Mouse (Mus musculus) embryonic facial prominence, embryonic 12.5 days (tissue): Measurements from ENCODE around the gene Hdac7. TPM values are rescaled to one million over a fixed set of nuclear protein-coding genes. Genes with fewer than 3 reads are reported as not detected.
A peak's percentile ranks its signal among the peaks of the same experiment; 100 is the strongest.

Source experiments
- ATAC-seq: fragments of 200-750 bp; cut with Nextera tagmentation; 2 replicates; pipeline ENCODE4 v1.8.0; 2017; ENCODE audit not compliant: insufficient number of reproducible peaks, insufficient read depth, low FRiP score, low TSS enrichment
- H3K27ac ChIP-seq: fragments of 300-500 bp; sonication (generic); 2 replicates; pipeline ENCODE4 v1.5.1; 2016; ENCODE audit warnings: mild to moderate bottlenecking
- H3K27me3 ChIP-seq: fragments of 300-500 bp; sonication (generic); 2 replicates; pipeline ENCODE4 v1.6.1; 2016; ENCODE audit warnings: mild to moderate bottlenecking, moderate library complexity
- H3K36me3 ChIP-seq: fragments of 300-500 bp; sonication (generic); 2 replicates; pipeline ENCODE4 v1.6.1; 2016; ENCODE audit warnings: mild to moderate bottlenecking
- H3K4me1 ChIP-seq: fragments of 300-500 bp; sonication (generic); 2 replicates; pipeline ENCODE4 v1.6.1; 2016
- H3K4me2 ChIP-seq: fragments of 300-500 bp; sonication (generic); replicated peaks from 2 replicates; pipeline ENCODE4 v1.6.1; 2016; ENCODE audit warnings: mild to moderate bottlenecking, moderate library complexity
- H3K4me3 ChIP-seq: fragments of 300-500 bp; sonication (generic); 2 replicates; pipeline ENCODE4 v1.5.1; 2016; ENCODE audit warnings: mild to moderate bottlenecking
- H3K9ac ChIP-seq: fragments of 300-500 bp; sonication (generic); 2 replicates; pipeline ENCODE4 v1.6.1; 2016; ENCODE audit warnings: mild to moderate bottlenecking, moderate library complexity
- H3K9me3 ChIP-seq: fragments of 300-500 bp; sonication (generic); 2 replicates; pipeline ENCODE4 v1.6.1; 2016; ENCODE audit warnings: mild to moderate bottlenecking, moderate library complexity
- WGBS: fragments of 180-500 bp; shearing (Covaris S2); methylation state at CpG from one replicate; pipeline ENCODE4 v1.1.7; 2016; 5-methylcytosine and 5-hydroxymethylcytosine counted together
- polyA plus RNA-seq: library from polyadenylated mRNA; unstranded; fragments of >200 nt; fragmentation: Nextera tagmentation; extraction: Ambion mirVana; gene quantifications from 2 replicates; pipeline ENCODE4 v1.2.1, GENCODE M21; 2016

The Hdac7 gene
- polyA plus RNA-seq, 1 experiment from 2014 or later: 33.5 TPM

- no peak overlapping the region for H3K9ac ChIP-seq
- no peaks in the 10 kb centered on the region for H3K27me3 ChIP-seq
- H3K4me1 ChIP-seq: peaks cover 27% of the 10 kb centered on the region
- H3K4me3 ChIP-seq: no peak overlapping the region
- H3K27ac ChIP-seq: no peak overlapping the region
- H3K36me3 ChIP-seq: peaks cover 54% of the 10 kb centered on the region
- no peak for ATAC-seq
- no peak overlapping the region for H3K4me2 ChIP-seq
- WGBS: 93% methylated on average over 5 of the region's 5 CpGs
- H3K9me3 ChIP-seq: no peaks in the 10 kb centered on the region
These were observed 33.9 kb downstream of the Hdac7 start for GRCm38 (mm10) chr15:97810399-97810798.

GRCm38 (mm10) chr15:97809942-97810341, 34.4 kb downstream of the Hdac7 start:
- Histone ChIP-seq H3K36me3 (peaks cover 56% of the 10 kb centered on the region), H3K27ac (no peak overlapping the region), H3K27me3 (no peaks in the 10 kb centered on the region), H3K4me3 (no peak overlapping the region), H3K9me3 (no peaks in the 10 kb centered on the region), H3K9ac (no peak overlapping the region), H3K4me1 (peaks cover 26% of the 10 kb centered on the region), H3K4me2 (no peak overlapping the region)
- 86% methylated on average over 5 of the region's 5 CpGs for WGBS
- no peak for ATAC-seq

- Histone ChIP-seq H3K27ac (no peak overlapping the region), H3K27me3 (no peaks in the 10 kb centered on the region), H3K9me3 (no peaks in the 10 kb centered on the region), H3K4me1 (peaks cover 18% of the 10 kb centered on the region), H3K36me3 (peaks cover 61% of the 10 kb centered on the region), H3K9ac (no peak overlapping the region), H3K4me2 (no peak overlapping the region), H3K4me3 (no peak overlapping the region)
- WGBS: 85% methylated on average over 14 of the region's 14 CpGs
- no peak for ATAC-seq
These were observed 35.1 kb downstream of the Hdac7 start for GRCm38 (mm10) chr15:97809206-97809605.

- ATAC-seq: no peak
- 81% methylated on average over 14 of the region's 14 CpGs for WGBS
- Histone ChIP-seq H3K4me2 (no peak overlapping the region), H3K4me3 (no peak overlapping the region), H3K27ac (no peak overlapping the region), H3K36me3 (peaks cover 61% of the 10 kb centered on the region), H3K9me3 (no peaks in the 10 kb centered on the region), H3K9ac (no peak overlapping the region), H3K27me3 (no peaks in the 10 kb centered on the region), H3K4me1 (peaks cover 11% of the 10 kb centered on the region)
These were observed 35.8 kb downstream of the Hdac7 start for GRCm38 (mm10) chr15:97808532-97808931.

GRCm38 (mm10) chr15:97807867-97808266, 36.4 kb downstream of the Hdac7 start:
- peaks cover 6% of the 10 kb centered on the region; the same call in 1 of the 2 replicates for H3K4me1 ChIP-seq
- no peaks in the 10 kb centered on the region for H3K9me3 ChIP-seq
- no peak overlapping the region for H3K27ac ChIP-seq
- H3K4me3 ChIP-seq: no peak overlapping the region
- H3K36me3 ChIP-seq: peaks cover 61% of the 10 kb centered on the region
- no peak for ATAC-seq
- no peaks in the 10 kb centered on the region for H3K27me3 ChIP-seq
- H3K4me2 ChIP-seq: no peak overlapping the region
- H3K9ac ChIP-seq: no peak overlapping the region
- WGBS: 82% methylated on average over 12 of the region's 12 CpGs

- 23% methylated on average over 13 of the region's 13 CpGs for WGBS
- ATAC-seq: peak; percentile 25; the same call in 1 of the 2 replicates
These were observed 41.7 kb downstream of the Hdac7 start for GRCm38 (mm10) chr15:97802575-97802974.

GRCm38 (mm10) chr15:97801811-97802210, 42.5 kb downstream of the Hdac7 start:
- Histone ChIP-seq H3K9me3 (no peaks in the 10 kb centered on the region), H3K9ac (no peak overlapping the region), H3K27ac (no peak overlapping the region), H3K4me2 (no peak overlapping the region), H3K27me3 (no peaks in the 10 kb centered on the region), H3K4me3 (no peak overlapping the region), H3K4me1 (peaks cover 5% of the 10 kb centered on the region; the same call in 1 of the 2 replicates), H3K36me3 (peaks cover 70% of the 10 kb centered on the region)
- 81% methylated on average over 7 of the region's 7 CpGs for WGBS
- ATAC-seq: no peak

More at GRCm38 (mm10) chr15:97802575-97802974, 41.7 kb downstream of the Hdac7 start:
- Histone ChIP-seq H3K9me3 (no peaks in the 10 kb centered on the region), H3K4me3 (peak overlapping the region; percentile 11; the same call in 1 of the 2 replicates), H3K27me3 (no peaks in the 10 kb centered on the region), H3K9ac (no peak overlapping the region), H3K4me2 (peak overlapping the region; percentile 17; the same call in 1 of the 2 replicates), H3K36me3 (peaks cover 71% of the 10 kb centered on the region), H3K27ac (no peak overlapping the region), H3K4me1 (peaks cover 5% of the 10 kb centered on the region; the same call in 1 of the 2 replicates)

- Histone ChIP-seq H3K4me1 (peaks cover 5% of the 10 kb centered on the region; the same call in 1 of the 2 replicates), H3K27ac (no peak overlapping the region), H3K27me3 (no peaks in the 10 kb centered on the region), H3K36me3 (peaks cover 73% of the 10 kb centered on the region), H3K4me3 (no peak overlapping the region), H3K9me3 (no peaks in the 10 kb centered on the region), H3K4me2 (no peak overlapping the region), H3K9ac (no peak overlapping the region)
- WGBS: 84% methylated on average over 13 of the region's 13 CpGs
- no peak for ATAC-seq
These were observed 43.4 kb downstream of the Hdac7 start for GRCm38 (mm10) chr15:97800853-97801252.

GRCm38 (mm10) chr15:97799446-97799845, 44.9 kb downstream of the Hdac7 start:
- Histone ChIP-seq H3K27me3 (no peaks in the 10 kb centered on the region), H3K9me3 (no peaks in the 10 kb centered on the region), H3K4me1 (peaks cover 5% of the 10 kb centered on the region; the same call in 1 of the 2 replicates), H3K4me3 (no peak overlapping the region), H3K4me2 (no peak overlapping the region), H3K36me3 (peaks cover 80% of the 10 kb centered on the region), H3K27ac (no peak overlapping the region), H3K9ac (no peak overlapping the region)
- no peak for ATAC-seq
- WGBS: 88% methylated on average over 11 of the region's 11 CpGs

GRCm38 (mm10) chr15:97798134-97798533, 46.2 kb downstream of the Hdac7 start:
- H3K27ac ChIP-seq: no peak overlapping the region
- 81% methylated on average over 17 of the region's 17 CpGs for WGBS
- H3K36me3 ChIP-seq: peaks cover 93% of the 10 kb centered on the region
- no peak for ATAC-seq
- no peak overlapping the region for H3K4me3 ChIP-seq
- no peak overlapping the region for H3K9ac ChIP-seq
- no peaks in the 10 kb centered on the region for H3K9me3 ChIP-seq
- H3K27me3 ChIP-seq: no peaks in the 10 kb centered on the region
- peaks cover 5% of the 10 kb centered on the region; the same call in 1 of the 2 replicates for H3K4me1 ChIP-seq
- H3K4me2 ChIP-seq: no peak overlapping the region

GRCm38 (mm10) chr15:97796674-97797310, 47.5 kb downstream of the Hdac7 start:
- no peak for ATAC-seq
- Histone ChIP-seq H3K4me3 (no peak overlapping the region), H3K27ac (no peak overlapping the region), H3K4me2 (no peak overlapping the region), H3K4me1 (no peaks in the 10 kb centered on the region), H3K36me3 (peaks cover 96% of the 10 kb centered on the region), H3K9me3 (no peaks in the 10 kb centered on the region), H3K9ac (no peak overlapping the region), H3K27me3 (no peaks in the 10 kb centered on the region)
- WGBS: 94% methylated on average over 17 of the region's 17 CpGs

- no peak overlapping the region for H3K9ac ChIP-seq
- H3K27me3 ChIP-seq: no peaks in the 10 kb centered on the region
- ATAC-seq: no peak
- H3K27ac ChIP-seq: no peak overlapping the region
- 94% methylated on average over 10 of the region's 10 CpGs for WGBS
- H3K4me2 ChIP-seq: no peak overlapping the region
- H3K4me1 ChIP-seq: no peaks in the 10 kb centered on the region
- H3K36me3 ChIP-seq: peaks cover 89% of the 10 kb centered on the region
- H3K4me3 ChIP-seq: no peak overlapping the region
- no peaks in the 10 kb centered on the region for H3K9me3 ChIP-seq
These were observed 48.6 kb downstream of the Hdac7 start for GRCm38 (mm10) chr15:97795559-97796235.
